Mouse (Mus musculus) liver, embryonic 15.5 days (tissue): Measurements from ENCODE around the gene Tango6. TPM values are rescaled to one million over a fixed set of nuclear protein-coding genes. Genes with fewer than 3 reads are reported as not detected.

Experiments
- ATAC-seq: fragments of 200-750 bp; cut with Nextera tagmentation; 2 replicates; pipeline ENCODE4 v1.8.0; 2017; ENCODE audit warnings: moderate number of reproducible peaks, mild to moderate bottlenecking, moderate library complexity; ENCODE audit not compliant: insufficient read depth
- H3K27ac ChIP-seq: fragments of 300-500 bp; sonication (generic); replicated peaks from 2 replicates; pipeline ENCODE4 v1.5.1; 2015; ENCODE audit warnings: mild to moderate bottlenecking, inconsistent platforms
- H3K27me3 ChIP-seq: fragments of 300-500 bp; sonication (generic); 2 replicates; pipeline ENCODE4 v1.6.1; 2015; ENCODE audit warnings: mild to moderate bottlenecking, inconsistent platforms
- H3K36me3 ChIP-seq: fragments of 300-500 bp; sonication (generic); replicated peaks from 2 replicates; pipeline ENCODE4 v1.6.1; 2015; ENCODE audit warnings: moderate library complexity, mild to moderate bottlenecking, inconsistent platforms
- H3K4me1 ChIP-seq: fragments of 300-500 bp; sonication (generic); replicated peaks from 2 replicates; pipeline ENCODE4 v1.6.1; 2015; ENCODE audit warnings: inconsistent platforms
- H3K4me2 ChIP-seq: fragments of 300-500 bp; sonication (generic); 2 replicates; pipeline ENCODE4 v1.6.1; 2015; ENCODE audit warnings: moderate library complexity, mild to moderate bottlenecking, inconsistent platforms
- H3K4me3 ChIP-seq: fragments of 300-500 bp; sonication (generic); replicated peaks from 2 replicates; pipeline ENCODE4 v1.5.1; 2015; ENCODE audit warnings: mild to moderate bottlenecking, inconsistent platforms
- H3K9ac ChIP-seq: fragments of 300-500 bp; sonication (generic); 2 replicates; pipeline ENCODE4 v1.6.1; 2015; ENCODE audit warnings: moderate library complexity, mild to moderate bottlenecking, inconsistent platforms
- H3K9me3 ChIP-seq: fragments of 300-500 bp; sonication (generic); replicated peaks from 2 replicates; pipeline ENCODE4 v1.6.1; 2016; ENCODE audit warnings: inconsistent platforms
- WGBS: fragments of 180-500 bp; shearing (Covaris S2); methylation state at CpG from one replicate; pipeline ENCODE4 v1.1.7; 2015; ENCODE audit warnings: mixed read lengths; ENCODE audit not compliant: insufficient replicate concordance; 5-methylcytosine and 5-hydroxymethylcytosine counted together
- polyA plus RNA-seq: library from polyadenylated mRNA; unstranded; fragments of >200 nt; fragmentation: Nextera tagmentation; extraction: Ambion mirVana; gene quantifications from 2 replicates; pipeline ENCODE4 v1.2.1, GENCODE M21; 2015

The Tango6 gene
- polyA plus RNA-seq, 1 experiment from 2014 or later: 3.1 TPM

GRCm38 (mm10) chr8:106753436-106753835 lies 70.6 kb downstream of the Tango6 start:
- ATAC-seq: no peak
- no peaks in the 10 kb centered on the region for H3K9me3 ChIP-seq
- no peak overlapping the region for H3K9ac ChIP-seq
- WGBS: 33% methylated on average over 3 of the region's 3 CpGs
- H3K4me3 ChIP-seq: no peak overlapping the region
- no peaks in the 10 kb centered on the region for H3K4me1 ChIP-seq
- H3K27ac ChIP-seq: no peak overlapping the region
- no peak overlapping the region for H3K4me2 ChIP-seq
- H3K27me3 ChIP-seq: no peaks in the 10 kb centered on the region
- H3K36me3 ChIP-seq: no peaks in the 10 kb centered on the region

DNA sequence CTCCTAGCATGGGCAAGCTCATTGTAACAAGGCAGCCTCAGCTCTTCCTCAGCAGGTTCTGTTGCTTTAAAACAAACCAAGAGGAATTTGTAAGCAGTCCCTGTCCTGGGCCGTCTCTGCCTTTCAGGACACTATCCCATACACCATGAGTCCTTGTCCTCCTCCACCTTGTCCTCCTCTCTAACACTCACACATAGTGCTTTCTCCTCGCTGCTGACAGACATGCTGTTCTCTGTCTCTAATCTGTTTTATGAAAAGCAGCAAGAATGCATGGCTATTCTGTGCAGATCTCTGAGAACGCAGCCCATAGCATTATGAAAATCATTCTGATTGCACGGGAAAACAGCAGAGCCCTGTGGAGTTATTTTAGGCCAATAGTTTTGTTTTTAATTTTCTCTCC lies 78.4 kb downstream of the Tango6 start:
- WGBS: 63% methylated on average over 4 of the region's 4 CpGs
- no peaks in the 10 kb centered on the region for H3K9me3 ChIP-seq
- H3K4me1 ChIP-seq: no peaks in the 10 kb centered on the region
- H3K4me3 ChIP-seq: no peak overlapping the region
- ATAC-seq: no peak
- no peak overlapping the region for H3K4me2 ChIP-seq
- no peaks in the 10 kb centered on the region for H3K27me3 ChIP-seq
- H3K9ac ChIP-seq: no peak overlapping the region
- H3K36me3 ChIP-seq: no peaks in the 10 kb centered on the region
- no peak overlapping the region for H3K27ac ChIP-seq

- Histone ChIP-seq H3K27ac (no peak overlapping the region), H3K36me3 (no peaks in the 10 kb centered on the region), H3K9ac (no peak overlapping the region), H3K4me2 (no peak overlapping the region), H3K4me1 (no peaks in the 10 kb centered on the region), H3K4me3 (no peak overlapping the region), H3K27me3 (no peaks in the 10 kb centered on the region), H3K9me3 (no peaks in the 10 kb centered on the region)
- ATAC-seq: no peak
- 65% methylated on average over 7 of the region's 7 CpGs for WGBS
Observed at GRCm38 (mm10) chr8:106761867-106762523, 79.1 kb downstream of the Tango6 start.

GRCm38 (mm10) chr8:106764529-106764928 lies 81.7 kb downstream of the Tango6 start:
- H3K36me3 ChIP-seq: no peaks in the 10 kb centered on the region
- no peaks in the 10 kb centered on the region for H3K27me3 ChIP-seq
- no peak for ATAC-seq
- no peaks in the 10 kb centered on the region for H3K4me1 ChIP-seq
- no peak overlapping the region for H3K4me2 ChIP-seq
- H3K9ac ChIP-seq: no peak overlapping the region
- 69% methylated on average over 1 of the region's 1 CpGs for WGBS
- H3K4me3 ChIP-seq: no peak overlapping the region
- no peak overlapping the region for H3K27ac ChIP-seq
- no peaks in the 10 kb centered on the region for H3K9me3 ChIP-seq

GRCm38 (mm10) chr8:106765570-106765969 lies 82.7 kb downstream of the Tango6 start:
- ATAC-seq: no peak
- no peak overlapping the region for H3K9ac ChIP-seq
- no peak overlapping the region for H3K4me2 ChIP-seq
- no peaks in the 10 kb centered on the region for H3K27me3 ChIP-seq
- H3K4me1 ChIP-seq: 0 out of 2 replicates have a peak, but pooled peaks cover 3% of the 10 kb centered on the region
- no peak overlapping the region for H3K4me3 ChIP-seq
- no peaks in the 10 kb centered on the region for H3K36me3 ChIP-seq
- no peak overlapping the region for H3K27ac ChIP-seq
- whole genome bisulfite sequencing: 74% methylated on average over 2 of the region's 2 CpGs
- H3K9me3 ChIP-seq: no peaks in the 10 kb centered on the region

DNA sequence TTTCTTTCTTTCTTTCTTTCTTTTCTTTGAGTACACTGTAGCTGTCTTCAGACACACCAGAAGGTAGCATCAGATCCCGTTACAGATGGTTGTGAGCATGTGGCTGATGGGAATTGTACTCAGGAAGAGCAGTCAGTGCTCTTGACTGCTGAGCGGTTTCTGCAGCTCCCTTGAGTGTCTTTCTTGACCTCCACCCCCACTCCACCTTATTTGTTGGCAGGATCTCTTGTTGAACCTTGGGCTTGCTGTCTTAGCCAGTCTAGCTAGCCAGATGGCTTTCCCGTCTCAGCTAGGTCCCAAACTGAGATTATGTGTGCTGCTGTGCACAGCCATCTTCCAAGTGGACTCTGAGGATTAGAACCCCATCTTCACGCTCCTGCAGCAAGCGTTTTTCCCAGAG lies 83.9 kb downstream of the Tango6 start:
- Histone ChIP-seq H3K27ac (no peak overlapping the region), H3K4me3 (no peak overlapping the region), H3K36me3 (no peaks in the 10 kb centered on the region), H3K9me3 (no peaks in the 10 kb centered on the region), H3K4me2 (no peak overlapping the region), H3K9ac (no peak overlapping the region), H3K27me3 (no peaks in the 10 kb centered on the region), H3K4me1 (0 out of 2 replicates have a peak, but pooled peaks cover 5% of the 10 kb centered on the region)
- no peak for ATAC-seq
- WGBS: 68% methylated on average over 5 of the region's 5 CpGs

DNA sequence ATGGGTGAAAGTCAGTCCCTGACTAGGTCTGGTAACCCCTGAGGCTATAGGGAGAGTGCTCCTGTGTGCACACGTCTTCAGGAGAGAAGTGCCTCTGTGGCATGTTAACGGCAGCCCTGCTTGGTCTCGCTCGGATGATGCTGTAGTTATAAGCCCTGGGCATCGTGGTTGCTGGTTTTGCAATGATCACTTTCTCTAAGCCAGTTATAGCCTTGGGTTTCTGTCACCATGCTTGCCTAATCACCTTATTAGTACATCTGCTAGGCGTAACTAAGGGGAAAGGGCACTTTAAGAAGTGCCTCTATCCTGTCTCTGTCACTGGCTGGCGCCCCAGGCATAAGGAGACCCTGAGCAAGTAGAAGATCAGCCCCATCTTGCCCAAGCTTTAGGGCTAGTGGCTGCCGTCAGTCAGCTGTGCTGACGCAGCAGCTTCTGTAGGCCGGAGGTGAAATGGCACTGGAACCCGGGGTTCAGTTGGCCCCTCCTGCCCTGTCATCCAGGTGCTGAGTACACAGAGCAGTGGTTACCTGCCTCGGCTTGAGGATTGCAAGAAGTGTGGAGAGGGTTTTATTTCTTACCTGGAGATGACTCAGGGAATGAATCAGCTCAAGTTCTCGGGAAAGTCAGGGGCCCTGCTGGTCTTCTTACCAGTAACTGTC lies 86.4 kb downstream of the Tango6 start:
- Histone ChIP-seq H3K4me2 (no peak overlapping the region), H3K27me3 (no peaks in the 10 kb centered on the region), H3K4me1 (0 out of 2 replicates have a peak, but pooled peaks cover 5% of the 10 kb centered on the region), H3K9ac (no peak overlapping the region), H3K27ac (no peak overlapping the region), H3K36me3 (no peaks in the 10 kb centered on the region), H3K9me3 (no peaks in the 10 kb centered on the region), H3K4me3 (no peak overlapping the region)
- 68% methylated on average over 13 of the region's 13 CpGs for WGBS
- ATAC-seq: no peak

- H3K9me3 ChIP-seq: no peaks in the 10 kb centered on the region
- no peak overlapping the region for H3K4me3 ChIP-seq
- H3K4me2 ChIP-seq: no peak overlapping the region
- no peaks in the 10 kb centered on the region for H3K36me3 ChIP-seq
- WGBS: 80% methylated on average over 9 of the region's 9 CpGs
- ATAC-seq: no peak
- no peak overlapping the region for H3K9ac ChIP-seq
- H3K27ac ChIP-seq: no peak overlapping the region
- H3K27me3 ChIP-seq: no peaks in the 10 kb centered on the region
- H3K4me1 ChIP-seq: 0 out of 2 replicates have a peak, but pooled peaks cover 5% of the 10 kb centered on the region
Observed at GRCm38 (mm10) chr8:106770596-106771179, 87.8 kb downstream of the Tango6 start.

- 0 out of 2 replicates have a peak, but pooled peaks cover 5% of the 10 kb centered on the region for H3K4me1 ChIP-seq
- H3K27me3 ChIP-seq: no peaks in the 10 kb centered on the region
- no peak overlapping the region for H3K9ac ChIP-seq
- WGBS: 68% methylated on average over 6 of the region's 6 CpGs
- no peak overlapping the region for H3K4me2 ChIP-seq
- H3K9me3 ChIP-seq: no peaks in the 10 kb centered on the region
- H3K36me3 ChIP-seq: no peaks in the 10 kb centered on the region
- no peak overlapping the region for H3K27ac ChIP-seq
- H3K4me3 ChIP-seq: no peak overlapping the region
- no peak for ATAC-seq
Observed at GRCm38 (mm10) chr8:106772094-106772493, 89.2 kb downstream of the Tango6 start.

GRCm38 (mm10) chr8:106772501-106772900 lies 89.6 kb downstream of the Tango6 start:
- WGBS: 76% methylated on average over 3 of the region's 3 CpGs
- ATAC-seq: no peak
- H3K27me3 ChIP-seq: no peaks in the 10 kb centered on the region

DNA sequence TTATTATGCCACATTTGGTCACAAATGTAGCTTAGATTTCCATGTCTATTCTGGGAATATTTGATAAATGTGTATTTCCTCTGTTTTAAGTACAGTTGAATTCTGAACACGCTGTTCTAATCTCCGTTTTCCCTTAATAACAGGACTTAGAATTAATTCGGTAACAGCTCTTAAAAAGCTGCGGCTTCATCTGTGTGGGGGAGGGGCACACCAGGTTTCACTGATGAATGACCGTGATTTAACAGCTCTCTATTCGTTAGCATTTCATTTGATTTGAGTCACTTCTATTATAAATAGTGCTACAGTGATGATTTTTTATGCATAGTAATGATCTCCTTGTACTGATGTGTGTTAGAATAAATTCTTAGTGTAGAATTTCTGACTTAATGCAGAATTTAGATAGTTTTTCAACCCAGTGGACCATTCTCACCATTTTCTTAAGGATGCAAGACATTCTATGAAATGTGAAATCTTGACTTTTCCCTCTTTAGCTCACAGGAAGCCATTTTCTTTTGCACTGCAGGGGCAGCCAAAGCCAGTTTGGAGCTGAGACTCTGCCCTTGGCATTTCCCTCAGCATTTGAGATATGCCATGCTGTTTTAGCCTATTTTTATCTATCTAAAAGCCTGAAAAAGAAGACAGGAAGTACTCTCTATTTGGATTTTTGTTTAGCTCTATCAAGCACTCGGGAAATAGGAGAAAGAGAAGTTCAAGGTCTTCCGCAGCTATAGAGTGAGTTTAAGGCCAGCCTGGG lies 91.9 kb downstream of the Tango6 start:
- WGBS: 69% methylated on average over 8 of the region's 8 CpGs
- H3K4me1 ChIP-seq: 0 out of 2 replicates have a peak, but pooled peaks cover 5% of the 10 kb centered on the region

More at GRCm38 (mm10) chr8:106772501-106772900, 89.6 kb downstream of the Tango6 start:
- Histone ChIP-seq H3K9ac (no peak overlapping the region), H3K36me3 (no peaks in the 10 kb centered on the region), H3K9me3 (no peaks in the 10 kb centered on the region), H3K27ac (no peak overlapping the region), H3K4me3 (no peak overlapping the region), H3K4me1 (0 out of 2 replicates have a peak, but pooled peaks cover 5% of the 10 kb centered on the region), H3K4me2 (no peak overlapping the region)

More for the DNA sequence above, 91.9 kb downstream of the Tango6 start:
- no peaks in the 10 kb centered on the region for H3K36me3 ChIP-seq
- H3K27me3 ChIP-seq: no peaks in the 10 kb centered on the region
- no peak overlapping the region for H3K4me3 ChIP-seq
- H3K9me3 ChIP-seq: no peaks in the 10 kb centered on the region
- no peak overlapping the region for H3K27ac ChIP-seq
- ATAC-seq: no peak
- no peak overlapping the region for H3K4me2 ChIP-seq
- no peak overlapping the region for H3K9ac ChIP-seq
